In genomic region chr9:107935374-107935773, GRCm38 (mm10) we compare ENCODE assay signal across 9 mouse cellular contexts. TPM values are rescaled to one million over a fixed set of nuclear protein-coding genes. Genes with fewer than 3 reads are reported as not detected.
DNase-seq lines count a peak whose midpoint lies in the region; ATAC-seq lines count a peak whose summit lies in the region.
"Had no signal": no experiment of that assay in that cellular context is flagged by ENCODE, and none has a peak within 500 bp of the region (broad histone marks: within the 10 kb centered on the region; RNA-seq: fewer than 3 reads in every experiment).

TSS of gene Camkv (plus strand) at chr9:107935674.

- H3K9me3 ChIP-seq in embryonic facial prominence, embryonic 14.5 days (ENCODE audit: control insufficient read depth, low read length) = no peaks in the 10 kb centered on the region
- H3K9me3 ChIP-seq in midbrain, embryonic 15.5 days = no peaks in the 10 kb centered on the region

- H3K4me1 ChIP-seq in embryonic facial prominence, embryonic 14.5 days (ENCODE audit: control insufficient read depth, insufficient read depth, low read length) = peaks cover 8% of the 10 kb centered on the region; the same call in 1 of the 2 replicates
- H3K4me1 ChIP-seq in midbrain, embryonic 15.5 days = peaks cover 21% of the 10 kb centered on the region

- H3K4me3 ChIP-seq in embryonic facial prominence, embryonic 14.5 days (ENCODE audit: low read depth, low read length) = peak within 1 kb of the TSS; percentile 44
- peak within 1 kb of the TSS; percentile 52 for H3K4me3 ChIP-seq in midbrain, embryonic 15.5 days

- H3K27ac ChIP-seq in embryonic facial prominence, embryonic 14.5 days (replicated peaks; ENCODE audit: low read depth, low read length) = no peak within 1 kb of the TSS
- no peak within 1 kb of the TSS for H3K27ac ChIP-seq in midbrain, embryonic 15.5 days

- peak within 1 kb of the TSS; percentile 74 for H3K4me2 ChIP-seq in embryonic facial prominence, embryonic 14.5 days (ENCODE audit: low read depth, low read length)
- H3K4me2 ChIP-seq in midbrain, embryonic 15.5 days = peak within 1 kb of the TSS; percentile 79

- 15% methylated on average over 3 of the region's 3 CpGs for WGBS in embryonic facial prominence, embryonic 14.5 days
- 13% methylated on average over 3 of the region's 3 CpGs for WGBS in midbrain, embryonic 15.5 days

- no peaks in the 10 kb centered on the region for H3K36me3 ChIP-seq in embryonic facial prominence, embryonic 14.5 days (ENCODE audit: control insufficient read depth, insufficient read depth, low read length)
- no peaks in the 10 kb centered on the region for H3K36me3 ChIP-seq in midbrain, embryonic 15.5 days (replicated peaks)

- H3K27me3 ChIP-seq in embryonic facial prominence, embryonic 14.5 days (replicated peaks; ENCODE audit: control insufficient read depth, insufficient read depth, low read length) = 0 out of 2 replicates have a peak, but pooled peaks cover 16% of the 10 kb centered on the region
- peaks cover 9% of the 10 kb centered on the region; the same call in 1 of the 2 replicates for H3K27me3 ChIP-seq in midbrain, embryonic 15.5 days (replicated peaks)

- no peak for DNase-seq in layer of hippocampus, adult 18-20 months (ENCODE audit: low spot score in 2 of 2)
- no peak for DNase-seq in layer of hippocampus, adult 11-12 months (ENCODE audit: low spot score)
- DNase-seq in embryonic facial prominence, embryonic 14.5 days (ENCODE audit: low spot score) = no peak
- DNase-seq in layer of hippocampus, postnatal 10 days (ENCODE audit: low spot score in 2 of 2) = no peak
- DNase-seq in right cerebral cortex, postnatal 4 days = no peak
- DNase-seq in urinary bladder, postnatal 36 days (ENCODE audit: low spot score in 2 of 2) = no peak
- no peak for DNase-seq in adrenal gland, postnatal 10 days
- DNase-seq: lung, postnatal 10 days had no signal

- peak within 1 kb of the TSS; percentile 65 for H3K9ac ChIP-seq in embryonic facial prominence, embryonic 14.5 days (ENCODE audit: low read depth, low read length)
- H3K9ac ChIP-seq in midbrain, embryonic 15.5 days = peak within 1 kb of the TSS; percentile 58

- ATAC-seq in embryonic facial prominence, embryonic 14.5 days (ENCODE audit: low read depth) = no peak
- ATAC-seq in midbrain, embryonic 15.5 days (replicated peaks) = no peak

RNA-seq across cellular contexts. Expression of gene Camkv, which starts in this region (rescaled TPM):
- 100 to 1,000 TPM; 554 to 575 TPM for total RNA-seq in layer of hippocampus, adult 18-20 months (2021)
- 2.2 and 2.6 TPM in 2 replicates for polyA plus RNA-seq in embryonic facial prominence, embryonic 14.5 days (2014; fragmentation: Nextera tagmentation; extraction: Ambion mirVana)
- total RNA-seq in layer of hippocampus, postnatal 10 days (2021) = 100 to 1,000 TPM; 441 to 473 TPM
- polyA plus RNA-seq in midbrain, embryonic 15.5 days (2015; fragmentation: Nextera tagmentation; extraction: Ambion mirVana) = 66.7 and 67.3 TPM in 2 replicates
- total RNA-seq in adrenal gland, postnatal 10 days (2021) = 1 to 10 TPM; 1.6 to 2.7 TPM

Comparison
In these comparisons a context has a peak if more than half of its experiments do, and no peak if none do; other contexts are left out.
1. RNA of gene Camkv (total RNA-seq): 554 to 575 TPM in layer of hippocampus, adult 18-20 months and 441 to 473 TPM in layer of hippocampus, postnatal 10 days; 1.6 to 2.7 TPM in adrenal gland, postnatal 10 days; every median in the first group is over 100 times any median in the second.
2. RNA of gene Camkv (polyA plus RNA-seq): 66.7 to 67.3 TPM in midbrain, embryonic 15.5 days; 2.2 to 2.6 TPM in embryonic facial prominence, embryonic 14.5 days; every median in the first group is over 10 times any median in the second.